Mouse (Mus musculus): ENCODE results near the gene Ly86.
A peak's percentile ranks its signal among the peaks of the same experiment; 100 is the strongest.

Ly86 gene

GRCm38 (mm10) chr13:37344909-37345772 lies at the start of gene Ly86:
Ly86 (plus strand) TSS chr13:37345208.
- ATAC-seq (ENCODE audit: low TSS enrichment), result no peak

DNA sequence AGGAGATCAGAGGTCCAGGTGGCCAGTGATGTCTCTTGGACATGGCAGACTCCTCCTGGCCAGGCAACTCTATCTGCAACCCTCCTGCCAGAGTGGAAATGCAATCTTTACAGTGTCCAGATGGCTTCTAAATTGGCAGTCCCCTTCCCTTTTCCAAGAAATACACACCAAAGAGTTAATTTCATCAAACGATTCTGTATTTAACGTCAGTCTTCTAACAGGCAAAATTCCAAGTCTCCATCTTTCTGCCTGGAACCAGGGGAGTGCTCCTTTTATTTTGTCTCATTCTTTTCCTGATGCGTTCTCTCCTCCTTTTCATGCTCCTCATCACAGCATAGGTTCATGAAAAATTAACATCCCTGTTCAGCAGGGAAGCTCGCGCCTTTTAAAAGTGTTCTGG lies 47.1 kb upstream of the Ly86 start:
- ATAC-seq (ENCODE audit: low TSS enrichment), result no peak

DNA sequence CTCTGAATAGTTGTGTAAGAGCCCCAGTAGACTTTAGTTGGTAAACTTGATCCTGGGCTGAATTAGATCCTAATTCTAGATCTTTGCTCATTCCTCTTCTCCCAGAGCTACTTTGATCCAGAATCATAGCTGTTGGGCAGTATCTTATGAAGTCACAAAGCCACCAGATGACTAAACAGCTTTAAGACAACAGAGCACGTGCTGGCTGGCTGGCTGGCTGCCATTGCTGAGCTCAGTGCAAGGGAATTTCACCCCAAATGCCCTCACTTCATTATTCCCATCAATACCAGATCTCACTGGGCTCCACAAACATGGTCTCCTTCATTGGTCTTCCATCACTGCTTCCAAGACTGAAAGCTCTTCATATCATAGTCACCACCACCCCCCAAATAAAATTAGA lies 46.2 kb upstream of the Ly86 start:
- ATAC-seq (ENCODE audit: low TSS enrichment), result no peak

DNA sequence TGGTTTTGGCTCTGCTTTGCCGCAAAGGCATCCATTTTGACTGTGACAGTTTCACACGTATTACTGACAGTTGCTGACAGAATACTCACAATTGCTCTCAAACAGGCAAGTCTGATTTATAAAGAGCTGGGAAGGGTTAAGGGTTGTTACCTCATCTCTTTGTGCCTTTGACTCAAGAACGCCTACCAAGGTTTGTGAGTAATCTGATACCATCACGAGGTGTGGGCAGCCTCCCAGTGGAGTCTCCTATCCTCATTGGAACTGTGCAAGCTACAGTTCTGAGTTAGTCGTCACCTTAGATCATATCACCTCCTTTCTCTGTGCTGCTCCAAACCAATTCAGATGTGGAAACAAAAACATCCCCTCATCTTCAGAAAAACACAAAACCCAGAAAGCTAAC lies 42.1 kb upstream of the Ly86 start:
- peak; percentile 57; the same call in 1 of the 2 replicates for ATAC-seq (ENCODE audit: low TSS enrichment)

DNA sequence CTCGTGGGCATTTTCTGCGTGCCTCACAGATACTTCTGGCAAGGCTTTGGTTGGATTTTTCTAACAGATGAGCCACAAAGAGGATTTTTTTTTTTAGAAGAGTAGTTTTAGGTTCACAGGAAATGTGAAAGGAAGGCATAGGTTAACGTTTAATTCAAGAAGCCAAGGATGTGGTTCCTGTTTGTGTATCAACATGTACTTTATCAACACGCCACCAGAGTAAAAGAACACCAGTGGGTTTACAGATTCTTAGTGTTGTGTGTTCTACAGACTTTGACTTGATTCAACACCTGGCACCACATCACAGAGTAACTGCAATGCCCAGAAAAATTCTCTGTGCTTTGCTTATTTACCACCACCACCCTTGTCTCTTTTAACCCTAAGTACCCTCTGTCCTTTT lies 37.0 kb upstream of the Ly86 start:
- ATAC-seq (ENCODE audit: low TSS enrichment), result no peak

DNA sequence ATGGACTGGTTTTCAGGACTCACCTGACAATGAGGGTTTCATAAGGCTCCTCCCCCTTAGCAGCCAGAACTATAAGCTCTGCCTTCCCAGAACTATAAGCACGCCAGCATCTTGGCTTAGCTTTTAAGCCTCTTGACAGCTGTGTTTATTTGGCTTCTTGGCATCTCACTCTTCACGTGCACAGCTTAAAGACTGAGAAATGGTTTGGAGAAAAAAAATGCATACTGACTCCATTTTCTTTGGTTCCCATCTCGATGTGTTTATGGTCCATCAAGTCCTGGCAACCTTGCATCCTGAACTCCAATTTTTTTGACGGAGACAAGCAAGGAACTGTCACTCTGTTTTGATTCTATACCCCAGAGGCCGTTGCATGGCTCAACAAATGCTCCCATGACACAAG lies 35.7 kb upstream of the Ly86 start:
- no peak for ATAC-seq (ENCODE audit: low TSS enrichment)

- no peak for ATAC-seq (ENCODE audit: low TSS enrichment)
Measured at GRCm38 (mm10) chr13:37310331-37310730, 34.7 kb upstream of the Ly86 start.

- ATAC-seq (ENCODE audit: low TSS enrichment), result peak; percentile 15; the same call in 1 of the 2 replicates
Measured at GRCm38 (mm10) chr13:37311555-37312221, 33.3 kb upstream of the Ly86 start.

DNA sequence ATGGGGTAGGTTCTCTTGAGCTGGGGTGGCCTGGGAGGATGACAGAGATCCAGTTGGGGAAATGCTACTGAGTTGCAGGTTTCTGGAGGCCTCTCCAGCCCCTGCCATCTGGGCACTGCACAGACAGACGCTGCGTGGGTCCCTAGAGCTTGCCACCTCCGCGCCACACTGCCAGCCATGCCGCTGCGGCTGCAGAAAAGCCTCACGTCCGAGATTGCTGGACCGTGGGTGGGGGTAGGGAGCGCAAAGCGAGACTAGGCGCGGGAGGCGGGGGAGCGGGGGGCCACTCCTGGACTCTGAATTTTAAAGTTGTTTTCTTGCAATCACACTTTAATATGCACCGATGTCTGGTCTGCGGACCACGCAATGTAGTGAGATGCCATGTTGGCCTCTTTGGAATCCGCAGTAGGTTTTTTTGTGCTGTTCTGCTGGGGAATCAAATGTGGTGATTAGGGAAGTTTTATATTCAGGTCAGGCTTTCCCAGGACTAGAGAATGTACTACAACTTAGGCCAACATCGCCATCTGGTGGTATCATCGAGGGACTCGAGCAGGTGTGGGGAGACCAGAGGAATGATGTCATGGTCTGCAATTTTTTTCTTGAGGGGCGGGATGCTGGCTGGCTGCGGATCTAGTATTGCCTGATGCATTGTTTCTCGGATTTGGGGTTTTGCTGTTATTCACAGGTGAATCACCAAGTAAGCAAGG lies 32.6 kb upstream of the Ly86 start:
- ATAC-seq (ENCODE audit: low TSS enrichment), result peak; percentile 83

GRCm38 (mm10) chr13:37312951-37313350 lies 32.1 kb upstream of the Ly86 start:
- ATAC-seq (ENCODE audit: low TSS enrichment), result peak; percentile 10

DNA sequence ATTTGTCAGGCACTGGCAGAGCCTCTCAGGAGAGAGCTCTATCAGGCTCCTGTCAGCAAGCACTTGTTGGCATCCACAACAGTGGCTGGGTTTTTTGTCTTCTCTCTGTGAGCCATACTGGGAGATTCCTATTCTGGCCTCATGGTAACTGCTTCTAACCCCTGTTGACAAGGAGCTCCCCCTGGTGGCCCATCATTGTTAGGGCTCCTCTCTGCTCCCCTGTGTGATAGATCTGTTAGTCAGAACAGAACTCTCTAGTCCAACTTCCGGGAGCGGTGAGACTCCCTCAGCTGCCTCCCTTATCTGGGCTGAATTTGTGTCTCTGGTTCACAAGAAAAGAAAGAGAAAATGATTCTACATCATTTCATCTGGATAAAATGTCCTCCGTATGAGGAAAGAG lies 19.5 kb upstream of the Ly86 start:
- ATAC-seq (ENCODE audit: low TSS enrichment), result peak; percentile 92

GRCm38 (mm10) chr13:37329747-37330146 lies 15.3 kb upstream of the Ly86 start:
- no peak for ATAC-seq (ENCODE audit: low TSS enrichment)

DNA sequence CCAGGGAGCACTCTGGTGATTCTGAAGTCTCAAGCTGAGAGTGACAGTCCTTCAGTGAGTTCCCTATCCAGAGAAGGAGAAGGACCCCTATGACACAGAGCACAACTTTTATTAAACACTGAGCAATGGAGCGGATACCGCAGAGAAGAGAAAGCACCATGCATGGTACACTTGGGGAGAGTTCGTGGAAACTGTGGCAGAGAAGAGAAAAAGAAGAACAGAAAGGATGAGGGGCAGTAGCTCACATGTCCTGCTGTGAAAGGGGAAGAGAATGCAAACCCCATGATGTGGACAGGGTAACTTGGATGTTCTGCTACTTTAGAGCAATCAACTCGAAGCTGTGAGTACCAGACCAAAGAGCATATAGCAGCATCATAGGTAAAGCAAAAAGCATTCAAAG lies 14.0 kb upstream of the Ly86 start:
- no peak for ATAC-seq (ENCODE audit: low TSS enrichment)

- no peak for ATAC-seq (ENCODE audit: low TSS enrichment)
Measured at GRCm38 (mm10) chr13:37332779-37333543, 12.0 kb upstream of the Ly86 start.

DNA sequence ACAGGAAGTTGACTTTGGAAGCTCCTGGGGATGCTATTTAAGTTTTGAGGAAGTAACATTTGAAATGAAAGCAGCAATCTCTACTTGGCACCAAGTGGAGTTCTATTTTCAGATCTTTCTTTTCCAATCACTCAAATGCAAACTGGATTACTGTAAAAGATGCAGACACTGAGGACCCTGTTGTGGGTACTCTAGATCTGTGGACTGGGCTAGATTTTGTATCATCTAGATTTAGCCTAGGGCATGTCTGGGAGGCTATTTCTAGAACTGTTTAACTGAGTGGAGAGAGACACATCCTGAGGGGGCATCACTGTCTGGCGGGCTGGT lies 11.5 kb upstream of the Ly86 start:
- 0 out of 2 replicates have a peak, but pooled peaks have one; percentile 13 for ATAC-seq (ENCODE audit: low TSS enrichment)

- no peak for ATAC-seq (ENCODE audit: low TSS enrichment)
Measured at GRCm38 (mm10) chr13:37337269-37337668, 7.7 kb upstream of the Ly86 start.

DNA sequence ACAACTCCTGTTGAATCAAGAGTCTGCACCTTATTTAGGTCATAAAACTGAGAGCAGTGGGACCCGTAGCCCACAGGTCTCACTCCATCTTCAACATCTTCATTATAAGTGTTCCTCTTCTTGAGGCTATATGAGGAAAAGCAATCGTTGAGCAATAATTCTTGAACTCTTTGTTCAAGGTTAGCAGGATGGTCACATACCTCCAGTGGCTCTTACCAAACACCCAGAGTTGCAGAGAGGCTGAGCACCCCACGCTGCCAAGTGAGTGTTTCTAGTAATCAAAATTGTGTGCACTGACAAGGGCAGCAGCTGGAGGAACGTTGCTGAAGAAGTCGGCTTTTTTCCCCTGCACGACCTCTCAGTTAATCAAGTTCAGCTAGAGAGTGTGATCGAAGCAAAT lies 7.1 kb upstream of the Ly86 start:
- ATAC-seq (ENCODE audit: low TSS enrichment), result no peak

DNA sequence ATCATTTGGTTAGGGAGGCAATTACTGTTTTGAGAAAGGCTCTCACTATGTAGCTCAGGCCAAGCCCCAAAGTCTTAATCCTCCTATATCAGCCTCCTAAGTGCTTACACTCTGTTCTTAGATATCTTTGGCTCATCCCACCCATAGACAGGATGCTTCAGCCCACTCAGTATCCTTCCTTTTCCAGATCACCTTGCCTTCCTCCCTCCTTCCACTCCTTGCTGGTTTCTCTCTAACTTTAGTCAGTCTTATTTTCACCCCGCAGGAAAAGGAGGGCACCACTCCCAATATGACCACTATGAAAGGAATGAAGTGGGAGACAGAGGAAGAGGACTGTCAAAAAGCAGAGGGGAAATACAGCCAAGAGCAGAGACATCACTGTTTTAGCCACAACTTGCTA lies 2.2 kb upstream of the Ly86 start:
- peak; percentile 79 for ATAC-seq (ENCODE audit: low TSS enrichment)

DNA sequence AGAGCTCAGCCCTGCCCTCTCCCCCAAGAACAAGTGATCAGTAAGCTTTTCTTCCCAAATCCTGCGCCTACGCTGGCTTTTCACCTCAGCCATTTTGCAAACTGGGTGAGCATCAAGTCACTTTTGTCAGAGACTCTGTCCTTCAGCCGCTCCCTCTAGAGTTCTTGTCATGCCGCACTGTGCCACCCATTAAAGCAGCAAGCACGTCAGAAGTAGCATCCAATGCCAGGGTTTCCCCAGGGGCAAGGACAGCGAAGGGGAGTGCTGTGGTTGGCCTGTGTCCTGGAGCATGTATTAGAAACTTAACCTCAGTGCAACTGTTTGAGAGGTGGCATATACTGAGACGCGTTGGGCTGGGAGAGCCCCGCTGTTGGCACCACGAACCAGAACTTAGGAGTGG lies 815 bp downstream of the Ly86 start:
- no peak for ATAC-seq (ENCODE audit: low TSS enrichment)

- no peak for ATAC-seq (ENCODE audit: low TSS enrichment)
Measured at GRCm38 (mm10) chr13:37347871-37348595, 3.0 kb downstream of the Ly86 start.

GRCm38 (mm10) chr13:37349051-37349450 lies 4.0 kb downstream of the Ly86 start:
- ATAC-seq (ENCODE audit: low TSS enrichment), result no peak
